Mouse (Mus musculus) adrenal gland, postnatal 36 days (tissue): Measurements from ENCODE around the gene Dvl3. TPM values are rescaled to one million over a fixed set of nuclear protein-coding genes. Genes with fewer than 3 reads are reported as not detected.
A peak's percentile ranks its signal among the peaks of the same experiment; 100 is the strongest.

Source experiments
- DNase-seq, 2 experiments: peaks; one replicate each; pipeline ENCODE4 v3.0.0; 2021; ENCODE audit warnings: mixed read lengths in 1 of 2
- total RNA-seq, 2 experiments: library from RNA; stranded (reverse); gene quantifications; 2 replicates each; pipeline ENCODE4 v1.2.3; 2021

Dvl3 gene
- total RNA-seq, 2 experiments from 2014 or later = 40.7 to 45.2 TPM

DNA sequence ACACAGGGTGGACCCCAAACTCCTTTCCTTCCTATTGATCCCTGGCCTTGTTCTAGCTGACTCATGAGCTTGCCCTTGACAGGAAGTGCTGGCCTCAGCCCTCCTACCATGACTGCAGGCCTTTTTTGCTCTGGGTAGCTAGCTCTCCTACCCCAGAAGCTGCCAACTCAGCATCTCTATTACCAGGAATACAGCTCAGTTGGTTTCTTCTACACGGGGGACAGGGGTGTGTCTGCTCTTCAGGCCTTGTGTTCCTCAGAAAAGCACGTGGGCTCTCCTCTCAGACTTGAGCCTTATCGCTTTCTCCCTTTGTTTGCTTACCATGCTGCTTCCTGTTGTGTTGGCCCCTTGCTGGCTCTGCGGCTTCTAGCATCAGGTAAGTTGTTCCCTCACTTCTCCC is 23.7 kb downstream of the Dvl3 start:
- DNase-seq = peak; percentile 47 to 48

DNA sequence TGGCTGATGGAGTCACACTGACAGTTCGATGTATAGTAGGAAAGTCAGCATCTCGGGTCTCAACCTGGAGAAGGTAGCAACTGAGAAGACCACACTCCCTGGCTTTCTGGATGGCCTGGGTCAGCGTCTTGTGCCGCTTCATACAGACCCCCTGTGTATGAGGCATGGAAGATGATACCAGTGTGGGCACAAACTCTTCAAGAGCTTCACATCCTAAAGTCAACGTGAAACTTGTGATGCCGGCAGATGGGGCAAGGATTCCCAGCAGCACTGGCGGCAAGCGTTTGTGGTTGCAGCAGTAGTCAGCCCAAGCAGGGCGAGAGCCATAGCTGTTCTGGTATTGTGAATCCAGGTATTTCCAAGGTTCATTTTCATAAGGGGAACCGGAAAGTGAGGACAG is 28.9 kb downstream of the Dvl3 start:
- DNase-seq = no peak

DNA sequence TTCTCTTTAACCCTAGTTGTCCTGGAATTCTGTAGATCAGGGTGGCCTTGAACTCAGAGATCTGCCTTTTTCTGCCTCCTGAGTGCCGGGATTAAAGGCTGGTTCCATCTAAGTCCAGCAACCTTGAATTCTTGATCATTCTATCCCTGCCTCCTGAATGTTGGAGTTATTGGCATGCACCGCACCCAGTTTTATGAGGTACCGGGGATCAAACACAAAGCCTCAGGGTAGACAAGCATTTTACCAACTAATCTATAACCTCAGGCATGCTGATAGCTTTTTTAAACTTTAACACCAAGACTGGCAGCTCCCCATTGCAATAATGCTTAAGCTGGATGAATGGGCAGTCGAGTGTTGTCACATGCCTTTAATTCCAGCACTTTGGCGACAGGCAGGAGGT is 30.6 kb downstream of the Dvl3 start:
- no peak for DNase-seq

DNA sequence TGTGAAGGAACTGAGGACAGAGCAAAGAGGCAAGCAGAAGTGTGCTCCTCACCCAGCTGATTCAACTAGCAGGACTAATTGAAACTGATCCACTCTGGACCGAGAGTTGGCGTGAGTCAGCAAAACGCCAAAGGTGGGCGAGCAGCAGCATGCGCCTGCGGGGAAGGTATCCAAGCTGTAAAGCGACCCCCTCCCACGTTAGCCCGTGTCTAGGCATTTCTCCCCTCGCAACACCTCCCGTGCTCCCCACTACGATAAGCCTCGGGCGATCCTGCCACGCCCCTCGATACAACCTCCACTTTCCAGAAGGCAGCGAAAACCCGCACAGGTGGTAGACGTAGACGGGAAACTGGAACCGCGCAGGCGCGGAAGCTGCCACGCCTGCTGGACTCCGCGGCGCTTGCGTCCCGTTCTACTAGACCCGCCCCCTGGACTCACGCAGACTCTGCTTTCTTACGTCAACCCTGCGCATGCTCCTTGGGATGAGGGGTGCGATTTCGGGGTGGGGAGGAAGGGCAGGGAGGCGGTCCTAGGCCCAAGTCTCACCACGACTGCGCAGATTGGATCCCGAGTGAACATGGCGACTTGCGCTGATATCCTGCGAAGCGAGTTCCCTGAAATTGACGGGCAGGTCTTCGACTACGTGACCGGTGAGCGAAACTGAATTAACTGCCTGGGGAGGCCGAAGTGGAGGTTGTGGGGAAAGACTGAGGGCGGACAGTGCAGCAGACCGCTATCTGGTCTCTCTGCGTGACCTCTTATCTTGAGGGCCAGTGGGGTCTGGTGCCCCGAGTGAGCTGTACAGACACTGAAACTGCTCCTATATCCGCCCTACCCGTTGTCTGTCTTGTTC is 31.5 kb downstream of the Dvl3 start, which contains the start of gene Abcf3:
Gene Abcf3 (plus strand): TSS at position 482 of the 853 bp plus-strand sequence.
- DNase-seq = peak; percentile 98 to 99

DNA sequence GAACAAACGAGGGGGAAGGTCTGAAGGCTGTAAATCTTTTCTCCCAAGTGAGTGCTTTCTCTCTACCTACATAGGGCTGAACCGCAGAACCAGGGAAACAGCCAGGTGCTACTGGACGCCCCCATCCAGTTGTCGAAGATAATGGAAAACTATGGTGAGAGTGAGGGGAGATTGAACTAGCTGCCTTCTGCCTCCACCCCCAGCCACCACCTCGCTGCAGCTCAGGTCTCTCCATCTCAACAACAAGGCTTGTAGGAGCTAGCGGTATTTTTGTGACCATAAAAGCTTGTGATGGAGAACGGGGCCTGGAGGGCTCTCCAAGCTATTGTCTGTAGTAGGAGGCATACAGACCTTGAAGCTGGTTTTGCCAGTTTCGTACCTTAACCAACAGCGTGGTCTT is 32.4 kb downstream of the Dvl3 start:
- DNase-seq = no peak

DNA sequence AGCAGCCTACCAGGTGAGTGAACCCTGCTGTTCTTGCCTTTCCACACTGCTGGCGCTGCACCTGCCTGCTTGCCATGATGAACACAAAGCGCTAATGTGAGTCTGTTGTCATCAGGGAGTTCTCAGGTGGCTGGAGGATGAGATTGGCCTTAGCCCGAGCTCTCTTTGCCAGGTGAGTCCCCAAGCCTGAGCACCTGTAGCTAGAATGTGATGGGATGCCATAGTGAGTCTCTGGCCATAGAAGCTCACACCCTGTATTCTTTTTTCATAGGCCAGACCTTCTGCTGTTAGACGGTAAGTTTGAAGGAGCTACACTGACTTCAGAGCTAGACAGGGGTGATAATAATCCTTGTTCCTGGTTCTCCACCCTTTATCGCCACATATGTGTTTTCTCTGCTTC is 34.9 kb downstream of the Dvl3 start:
- no peak for DNase-seq

DNA sequence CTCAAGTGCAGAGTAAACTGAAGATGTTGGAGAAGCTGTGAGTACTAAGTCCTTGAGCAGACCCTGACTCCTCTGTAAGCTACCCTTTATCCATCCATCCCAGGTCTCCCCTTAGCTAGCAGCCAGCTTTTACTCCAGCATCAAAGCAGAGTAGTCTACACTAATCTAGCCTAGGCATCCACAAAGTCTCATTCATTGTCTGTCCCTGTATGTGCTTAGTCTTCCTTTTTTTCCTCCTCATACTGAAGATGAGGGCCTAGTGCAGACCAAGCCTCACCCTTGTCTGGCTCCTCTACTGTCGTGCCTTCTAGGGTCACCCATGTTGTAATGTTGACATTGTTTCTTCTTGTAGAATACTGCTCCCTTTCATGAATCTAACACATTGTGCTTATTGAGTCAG is 35.8 kb downstream of the Dvl3 start:
- DNase-seq = no peak

DNA sequence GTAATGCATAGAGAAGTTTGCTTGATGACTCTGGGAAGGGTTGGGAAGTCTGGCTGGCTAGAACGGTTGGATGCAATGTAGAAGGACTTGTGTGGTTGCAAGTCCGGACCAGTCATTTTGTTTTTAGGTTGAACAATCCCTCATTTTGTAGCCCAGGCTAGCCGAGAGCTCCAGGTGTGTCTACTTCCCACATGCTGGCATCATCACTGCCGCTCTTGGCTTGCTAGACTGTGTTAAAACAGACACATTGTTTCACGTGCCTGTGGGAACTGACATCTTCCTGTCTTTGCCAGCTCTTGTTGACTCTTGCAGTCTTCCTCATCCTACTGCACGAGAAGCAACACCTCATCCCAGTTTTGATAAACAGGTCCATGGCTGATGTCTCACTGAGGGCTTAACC is 38.2 kb downstream of the Dvl3 start:
- no peak for DNase-seq

DNA sequence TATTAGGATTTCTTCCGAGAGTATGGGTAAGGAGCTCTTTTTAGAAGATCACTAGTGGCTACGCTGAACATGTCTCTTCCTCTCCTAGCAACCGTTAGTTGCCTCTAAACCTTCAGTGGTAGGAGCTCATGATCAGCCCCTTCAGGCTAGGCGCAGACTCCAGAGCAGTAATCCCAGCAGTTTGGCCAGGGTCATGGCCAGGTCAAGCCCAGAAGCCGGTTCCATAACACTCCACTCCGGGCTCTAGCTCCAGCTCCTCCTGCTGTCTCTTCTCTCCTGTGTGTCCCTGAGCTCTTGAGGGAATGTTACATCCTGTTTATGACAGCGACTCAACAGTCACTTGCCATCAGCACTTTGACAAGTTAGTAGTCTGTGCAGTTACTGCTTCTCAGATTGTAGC is 40.6 kb downstream of the Dvl3 start:
- no peak for DNase-seq

DNA sequence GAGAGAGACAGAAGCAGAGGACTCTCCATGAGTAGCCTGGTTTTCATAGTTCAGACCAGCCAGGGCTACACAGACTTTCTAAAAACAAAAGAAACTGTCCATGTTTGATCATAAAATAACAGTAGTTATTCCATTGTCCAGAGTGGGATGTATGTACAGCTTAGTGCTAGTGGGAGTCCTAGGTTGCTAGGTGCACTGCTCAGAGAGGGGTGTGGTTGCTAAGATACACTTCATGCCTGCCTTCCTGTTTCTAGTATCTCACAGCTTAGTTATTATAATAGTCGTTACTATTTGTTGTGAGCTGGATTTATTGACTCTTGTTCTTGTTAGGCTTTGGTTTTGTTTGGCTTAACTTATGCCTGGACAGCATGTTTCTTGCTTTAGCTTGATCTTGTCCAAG is 48.3 kb downstream of the Dvl3 start:
- DNase-seq = no peak

Other genes with a start within 250 kb of the Dvl3 start
- gene Parl, start 214.6 kb upstream of the Dvl3 start, total RNA-seq = 100 to 1,000 TPM; 111 to 120 TPM
- under 1 TPM; 0.23 to 0.33 TPM for gene Cyp2ab1, start 191.6 kb upstream of the Dvl3 start, total RNA-seq
- 10 to 100 TPM; 59.4 to 78.0 TPM for gene Abcc5, start 90.6 kb upstream of the Dvl3 start, total RNA-seq
- gene Eif2b5, start 18.2 kb upstream of the Dvl3 start, total RNA-seq = 10 to 100 TPM; 62.4 to 62.6 TPM
- gene Ap2m1, start 18.5 kb downstream of the Dvl3 start, total RNA-seq = 100 to 1,000 TPM; 279 to 383 TPM
- 10 to 100 TPM; 86.0 to 95.3 TPM for gene Abcf3, start 31.6 kb downstream of the Dvl3 start, total RNA-seq
- 1 to 10 TPM; 1.4 to 1.6 TPM for gene Vwa5b2, start 72.5 kb downstream of the Dvl3 start, total RNA-seq
- gene Eef1akmt4, start 94.6 kb downstream of the Dvl3 start, total RNA-seq = 1 to 10 TPM; 9.5 to 10.0 TPM
- gene Gm49333, start 94.6 kb downstream of the Dvl3 start, total RNA-seq = under 1 TPM in 1 of 2 experiments, not detected in 1; 0.26 TPM
- gene Alg3, start 94.8 kb downstream of the Dvl3 start, total RNA-seq = 10 to 100 TPM; 26.9 to 29.8 TPM
- 100 to 1,000 TPM in 1 of 2 experiments, 10 to 100 TPM in 1; 25.3 to 128 TPM for gene Camk2n2, start 104.3 kb downstream of the Dvl3 start, total RNA-seq
- 10 to 100 TPM in 1 of 2 experiments, 1 to 10 TPM in 1; 8.9 to 17.5 TPM for gene Ece2, start 112.8 kb downstream of the Dvl3 start, total RNA-seq
- gene Psmd2, start 134.7 kb downstream of the Dvl3 start, total RNA-seq = 100 to 1,000 TPM; 288 to 322 TPM
- gene Eif4g1, start 151.3 kb downstream of the Dvl3 start, total RNA-seq = 100 to 1,000 TPM; 352 to 397 TPM
- 10 to 100 TPM; 13.5 to 15.0 TPM for gene Fam131a, start 176.3 kb downstream of the Dvl3 start, total RNA-seq
- 10 to 100 TPM; 37.0 to 56.4 TPM for gene Polr2h, start 200.7 kb downstream of the Dvl3 start, total RNA-seq
- gene Clcn2, start 200.8 kb downstream of the Dvl3 start, total RNA-seq = 10 to 100 TPM; 19.3 to 66.2 TPM
- 10 to 100 TPM; 10.4 to 10.6 TPM for gene Chrd, start 216.1 kb downstream of the Dvl3 start, total RNA-seq
- gene Thpo, start 217.5 kb downstream of the Dvl3 start, total RNA-seq = 1 to 10 TPM; 1.3 to 1.5 TPM